Mouse (Mus musculus): ENCODE data around the gene Large1. TPM values are rescaled to one million over a fixed set of nuclear protein-coding genes. Genes with fewer than 3 reads are reported as not detected.

Large1 gene
- polyA plus RNA-seq, 2 experiments = 15.0 to 20.6 TPM

DNA sequence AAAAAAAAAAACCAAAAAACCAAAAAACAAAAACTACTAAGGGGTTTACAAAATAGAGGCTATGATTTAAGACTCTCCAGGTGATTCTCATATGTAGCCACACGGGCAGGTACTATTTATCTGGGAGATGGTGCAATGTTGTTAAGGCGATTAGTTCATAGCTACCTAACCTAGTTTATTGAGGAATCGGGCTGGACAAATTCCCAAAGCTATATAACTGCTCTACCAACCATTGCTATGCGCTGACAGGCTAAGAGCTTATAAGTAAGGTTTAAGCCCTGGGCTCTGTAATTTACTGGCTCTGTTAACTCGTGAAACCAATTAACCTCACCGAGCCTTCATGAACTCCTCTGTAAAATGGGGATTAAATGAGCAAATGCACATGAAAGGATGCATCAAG lies 451.7 kb downstream of the Large1 start:
- Histone ChIP-seq H3K4me3 (replicated peaks; ENCODE audit: low read length) (no peak overlapping the region), H3K4me2 (replicated peaks; ENCODE audit: low read depth, low read length, severe bottlenecking) (no peak overlapping the region), H3K27ac (replicated peaks; ENCODE audit: low read depth, low read length) (no peak overlapping the region), H3K9me3 (ENCODE audit: control insufficient read depth, low read length) (no peaks in the 10 kb centered on the region), H3K27me3 (ENCODE audit: control insufficient read depth, insufficient read depth, low read length) (no peaks in the 10 kb centered on the region), H3K9ac (ENCODE audit: low read depth, low read length, severe bottlenecking) (no peak overlapping the region), H3K4me1 (ENCODE audit: control insufficient read depth, insufficient read depth, low read length) (no peaks in the 10 kb centered on the region), H3K36me3 (ENCODE audit: control insufficient read depth, insufficient read depth, low read length) (no peaks in the 10 kb centered on the region)
- WGBS = 49% methylated on average over 6 of the region's 6 CpGs
- no peak for TF ChIP-seq POLR2A (IDR thresholded peaks at IDR 0.05; ENCODE audit: borderline replicate concordance, extremely low read depth, insufficient read depth, insufficient read length)
- no peak for ATAC-seq (ENCODE audit: low FRiP score, low read depth)
- DNase-seq (ENCODE audit: low spot score) = no peak

DNA sequence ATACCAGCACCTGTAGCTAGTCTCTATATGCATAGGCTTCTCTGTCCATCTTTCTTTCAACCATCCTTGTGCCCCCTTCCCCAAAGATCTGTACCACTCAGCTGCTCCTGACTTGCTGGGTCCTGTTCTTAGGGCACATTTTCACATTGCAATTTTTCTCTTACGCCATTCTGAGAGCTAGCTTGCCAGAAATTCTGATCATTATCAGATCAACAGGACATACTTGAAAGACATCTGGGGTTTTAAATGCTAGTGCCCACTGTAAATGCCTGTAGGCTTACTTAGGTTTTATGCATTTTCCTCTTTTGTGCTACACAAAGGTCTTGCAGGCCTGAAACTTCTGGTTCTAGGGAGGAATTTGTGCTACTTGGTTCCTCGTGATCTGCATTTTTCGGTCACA lies 454.0 kb downstream of the Large1 start:
- Histone ChIP-seq H3K9ac (ENCODE audit: low read depth, low read length, severe bottlenecking) (no peak overlapping the region), H3K36me3 (ENCODE audit: control insufficient read depth, insufficient read depth, low read length) (no peaks in the 10 kb centered on the region), H3K4me1 (ENCODE audit: control insufficient read depth, insufficient read depth, low read length) (no peaks in the 10 kb centered on the region), H3K27ac (replicated peaks; ENCODE audit: low read depth, low read length) (no peak overlapping the region), H3K4me2 (replicated peaks; ENCODE audit: low read depth, low read length, severe bottlenecking) (no peak overlapping the region), H3K4me3 (replicated peaks; ENCODE audit: low read length) (no peak overlapping the region), H3K9me3 (ENCODE audit: control insufficient read depth, low read length) (no peaks in the 10 kb centered on the region), H3K27me3 (ENCODE audit: control insufficient read depth, insufficient read depth, low read length) (no peaks in the 10 kb centered on the region)
- no peak for ATAC-seq (ENCODE audit: low FRiP score, low read depth)
- DNase-seq (ENCODE audit: low spot score) = no peak
- WGBS = 85% methylated on average over 3 of the region's 3 CpGs
- no peak for TF ChIP-seq POLR2A (IDR thresholded peaks at IDR 0.05; ENCODE audit: borderline replicate concordance, extremely low read depth, insufficient read depth, insufficient read length)

DNA sequence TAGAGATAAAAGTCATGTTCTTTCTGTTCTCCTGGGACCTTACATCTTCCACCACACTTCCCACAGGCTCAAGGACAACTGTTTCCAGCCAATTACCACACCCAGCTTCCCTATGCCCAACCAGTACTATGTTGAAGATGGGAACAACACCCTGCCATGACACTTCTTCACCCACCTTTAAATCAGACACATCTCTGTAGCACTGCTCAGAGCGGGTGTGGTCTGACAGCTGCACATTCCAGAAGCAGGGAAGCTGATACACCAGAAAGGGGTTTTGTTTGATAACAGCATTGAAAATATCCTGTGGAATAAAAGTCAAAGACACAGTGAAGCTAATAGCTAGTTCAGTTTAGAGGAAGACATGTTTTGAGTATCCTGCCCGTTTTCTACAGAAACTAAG lies 470.3 kb downstream of the Large1 start:
- Histone ChIP-seq H3K27ac (replicated peaks; ENCODE audit: low read depth, low read length) (no peak overlapping the region), H3K27me3 (ENCODE audit: control insufficient read depth, insufficient read depth, low read length) (no peaks in the 10 kb centered on the region), H3K4me2 (replicated peaks; ENCODE audit: low read depth, low read length, severe bottlenecking) (no peak overlapping the region), H3K36me3 (ENCODE audit: control insufficient read depth, insufficient read depth, low read length) (no peaks in the 10 kb centered on the region), H3K9ac (ENCODE audit: low read depth, low read length, severe bottlenecking) (no peak overlapping the region), H3K4me1 (ENCODE audit: control insufficient read depth, insufficient read depth, low read length) (no peaks in the 10 kb centered on the region), H3K4me3 (replicated peaks; ENCODE audit: low read length) (no peak overlapping the region), H3K9me3 (ENCODE audit: control insufficient read depth, low read length) (no peaks in the 10 kb centered on the region)
- ATAC-seq (ENCODE audit: low FRiP score, low read depth) = no peak
- 79% methylated on average over 2 of the region's 2 CpGs for WGBS
- no peak for DNase-seq (ENCODE audit: low spot score)
- no peak for TF ChIP-seq POLR2A (IDR thresholded peaks at IDR 0.05; ENCODE audit: borderline replicate concordance, extremely low read depth, insufficient read depth, insufficient read length)

DNA sequence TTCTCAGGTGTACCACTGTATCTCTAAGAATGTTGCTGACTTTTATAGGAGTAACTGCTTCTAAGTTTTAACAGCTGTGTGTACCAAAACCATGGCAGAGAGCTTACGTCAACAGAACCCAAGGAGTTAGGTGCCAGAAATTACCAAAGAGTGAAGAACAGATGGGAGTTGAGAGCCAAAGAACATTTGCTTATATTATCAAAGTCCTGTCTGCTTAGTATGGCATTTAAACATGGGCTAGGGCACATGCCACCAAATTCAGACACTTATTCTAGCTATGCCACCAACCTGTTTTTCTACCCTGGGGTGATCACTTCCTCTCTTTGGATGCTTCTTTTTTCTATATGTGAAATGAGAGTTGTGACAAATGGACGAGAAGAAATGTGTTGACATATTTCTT lies 479.9 kb downstream of the Large1 start:
- Histone ChIP-seq H3K4me3 (replicated peaks; ENCODE audit: low read length) (no peak overlapping the region), H3K9me3 (ENCODE audit: control insufficient read depth, low read length) (no peaks in the 10 kb centered on the region), H3K27ac (replicated peaks; ENCODE audit: low read depth, low read length) (no peak overlapping the region), H3K36me3 (ENCODE audit: control insufficient read depth, insufficient read depth, low read length) (no peaks in the 10 kb centered on the region), H3K4me1 (ENCODE audit: control insufficient read depth, insufficient read depth, low read length) (no peaks in the 10 kb centered on the region), H3K27me3 (ENCODE audit: control insufficient read depth, insufficient read depth, low read length) (no peaks in the 10 kb centered on the region), H3K9ac (ENCODE audit: low read depth, low read length, severe bottlenecking) (no peak overlapping the region), H3K4me2 (replicated peaks; ENCODE audit: low read depth, low read length, severe bottlenecking) (no peak overlapping the region)
- WGBS = 84% methylated on average over 2 of the region's 2 CpGs
- TF ChIP-seq POLR2A (IDR thresholded peaks at IDR 0.05; ENCODE audit: borderline replicate concordance, extremely low read depth, insufficient read depth, insufficient read length) = no peak
- DNase-seq (ENCODE audit: low spot score) (no peak), ATAC-seq (ENCODE audit: low FRiP score, low read depth) (no peak)

DNA sequence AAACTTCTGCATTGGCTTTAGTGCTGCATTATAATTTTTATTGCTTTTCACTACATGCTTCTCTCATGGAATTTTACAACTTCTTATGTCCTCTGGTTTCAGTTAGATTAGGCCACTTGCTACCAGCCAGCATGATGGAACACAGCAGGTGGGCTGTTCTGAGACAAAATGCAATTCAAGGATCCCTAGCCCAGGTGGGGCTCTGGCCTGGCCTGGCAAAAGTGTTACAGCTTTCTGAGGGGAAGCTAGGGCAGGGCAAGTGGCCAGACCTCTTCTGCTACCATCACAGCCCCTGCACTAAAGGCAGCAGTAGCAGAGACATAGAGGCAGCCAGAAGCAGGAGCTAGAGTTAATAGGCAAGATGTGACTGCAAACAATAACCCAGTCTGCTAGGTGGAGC lies 506.5 kb downstream of the Large1 start:
- ATAC-seq (ENCODE audit: low FRiP score, low read depth) = no peak
- no peaks in the 10 kb centered on the region for H3K27me3 ChIP-seq (ENCODE audit: control insufficient read depth, insufficient read depth, low read length)

DNA sequence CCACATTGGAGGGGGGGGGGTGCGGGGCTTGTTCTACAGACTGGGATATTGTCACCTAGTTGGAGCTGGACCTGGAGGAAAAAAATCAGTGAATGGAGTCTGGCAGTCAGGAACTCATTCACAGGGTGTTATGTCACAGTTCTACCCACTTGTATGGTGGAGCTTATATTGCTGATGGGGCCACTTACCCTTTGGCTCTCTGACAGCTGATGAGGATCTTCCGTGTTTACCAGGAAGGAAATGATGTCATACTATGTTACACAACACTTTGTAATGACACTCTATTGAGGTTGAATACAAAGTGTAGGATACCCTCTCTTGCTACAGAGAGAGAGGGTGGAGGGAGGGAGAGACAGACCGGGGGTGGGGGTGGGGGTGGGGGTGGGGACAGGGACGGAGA lies 517.5 kb downstream of the Large1 start:
- Histone ChIP-seq H3K4me3 (replicated peaks; ENCODE audit: low read length) (no peak overlapping the region), H3K36me3 (ENCODE audit: control insufficient read depth, insufficient read depth, low read length) (0 out of 2 replicates have a peak, but pooled peaks cover 2% of the 10 kb centered on the region), H3K27ac (replicated peaks; ENCODE audit: low read depth, low read length) (no peak overlapping the region), H3K9me3 (ENCODE audit: control insufficient read depth, low read length) (no peaks in the 10 kb centered on the region), H3K4me2 (replicated peaks; ENCODE audit: low read depth, low read length, severe bottlenecking) (no peak overlapping the region), H3K9ac (ENCODE audit: low read depth, low read length, severe bottlenecking) (no peak overlapping the region), H3K27me3 (ENCODE audit: control insufficient read depth, insufficient read depth, low read length) (no peaks in the 10 kb centered on the region), H3K4me1 (ENCODE audit: control insufficient read depth, insufficient read depth, low read length) (no peaks in the 10 kb centered on the region)
- 79% methylated on average over 4 of the region's 4 CpGs for WGBS
- DNase-seq (ENCODE audit: low spot score) (no peak), ATAC-seq (ENCODE audit: low FRiP score, low read depth) (no peak)
- no peak for TF ChIP-seq POLR2A (IDR thresholded peaks at IDR 0.05; ENCODE audit: borderline replicate concordance, extremely low read depth, insufficient read depth, insufficient read length)

More for the DNA sequence above, 506.5 kb downstream of the Large1 start:
- peaks cover 2% of the 10 kb centered on the region; the same call in 1 of the 2 replicates for H3K4me1 ChIP-seq (ENCODE audit: control insufficient read depth, insufficient read depth, low read length)
- H3K9me3 ChIP-seq (ENCODE audit: control insufficient read depth, low read length) = no peaks in the 10 kb centered on the region
- no peak overlapping the region for H3K9ac ChIP-seq (ENCODE audit: low read depth, low read length, severe bottlenecking)
- no peak for DNase-seq (ENCODE audit: low spot score)
- H3K36me3 ChIP-seq (ENCODE audit: control insufficient read depth, insufficient read depth, low read length) = peaks cover 15% of the 10 kb centered on the region
- no peak overlapping the region for H3K4me3 ChIP-seq (replicated peaks; ENCODE audit: low read length)
- no peak overlapping the region for H3K4me2 ChIP-seq (replicated peaks; ENCODE audit: low read depth, low read length, severe bottlenecking)
- H3K27ac ChIP-seq (replicated peaks; ENCODE audit: low read depth, low read length) = no peak overlapping the region
- no peak for TF ChIP-seq POLR2A (IDR thresholded peaks at IDR 0.05; ENCODE audit: borderline replicate concordance, extremely low read depth, insufficient read depth, insufficient read length)

Data from limb, embryonic 14.5 days (tissue).